Mouse (Mus musculus) CH12.LX (cell line): ENCODE results near the gene Xrra1.

Experiments used
- BHLHE40 ChIP-seq: IDR thresholded peaks from 2 replicates; pipeline ENCODE4 v1.6.1; 2011; ENCODE audit warnings: mild to moderate bottlenecking, low read depth, low read length, improper control_type of control experiment
- CTCF ChIP-seq, 2 experiments: IDR thresholded peaks in 1 of 2; conservative IDR thresholded peaks in 1 of 2; 2 replicates each; pipeline ENCODE4 v1.5.1; 2011 to 2012; ENCODE audit warnings: low read depth in 2 of 2, low read length in 2 of 2, improper control_type of control experiment in 1 of 2, inconsistent platforms in 1 of 2, mild to moderate bottlenecking in 1 of 2, moderate library complexity in 1 of 2
- E2F4 ChIP-seq: IDR thresholded peaks from 2 replicates; pipeline ENCODE4 v1.6.1; 2011; ENCODE audit warnings: low read depth, low read length, improper control_type of control experiment; ENCODE audit not compliant: insufficient replicate concordance
- GABPA ChIP-seq: IDR thresholded peaks from 2 replicates; pipeline ENCODE4 v1.6.1; 2012; ENCODE audit warnings: low read depth, low read length, improper control_type of control experiment, inconsistent platforms; ENCODE audit not compliant: insufficient replicate concordance
- IRF4 ChIP-seq: IDR thresholded peaks from 2 replicates; pipeline ENCODE4 v1.6.1; 2014; ENCODE audit warnings: low read depth, mild to moderate bottlenecking, inconsistent platforms, low read length, improper control_type of control experiment
- MYC ChIP-seq: IDR thresholded peaks from 2 replicates; pipeline ENCODE4 v1.6.1; 2011; ENCODE audit warnings: low read depth, mild to moderate bottlenecking, improper control_type of control experiment, low read length
- POLR2A ChIP-seq: IDR thresholded peaks from 2 replicates; pipeline ENCODE4 v1.6.1; 2011; ENCODE audit warnings: low read depth, mild to moderate bottlenecking, improper control_type of control experiment, low read length
- RAD21 ChIP-seq: IDR thresholded peaks from 2 replicates; pipeline ENCODE4 v1.6.1; 2011; ENCODE audit warnings: low read depth, mild to moderate bottlenecking, low read length, improper control_type of control experiment, moderate library complexity
- ZNF384 ChIP-seq: IDR thresholded peaks from 2 replicates; pipeline ENCODE4 v1.6.1; 2012; ENCODE audit warnings: low read depth, low read length, improper control_type of control experiment, inconsistent platforms

DNA sequence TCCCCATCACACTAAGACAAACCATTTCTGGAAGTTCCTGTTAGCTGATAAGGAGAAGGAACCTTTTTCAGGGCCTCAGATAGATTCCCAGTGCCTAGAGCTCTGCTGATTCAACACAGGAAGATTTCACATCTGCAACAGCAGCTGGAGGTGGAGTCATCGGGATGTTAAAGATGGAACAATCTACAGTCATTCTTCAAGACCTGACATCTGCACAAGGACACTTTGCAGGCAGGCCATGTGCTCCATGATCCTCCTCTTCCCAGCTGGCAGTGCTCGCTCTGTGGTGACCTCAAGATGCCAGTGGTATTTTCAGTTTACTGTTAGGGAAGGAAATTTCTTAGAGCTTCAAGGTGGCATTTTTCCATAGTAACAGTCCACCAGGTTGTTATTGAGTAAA is 33.4 kb downstream of the Xrra1 start:
- TF ChIP-seq POLR2A = no peak
- no peak for TF ChIP-seq MYC
- TF ChIP-seq BHLHE40 = no peak
- no peak for TF ChIP-seq CTCF (conservative IDR thresholded peaks at IDR 0.05 in 1 of 2, IDR thresholded peaks at IDR 0.05 in 1 of 2; ENCODE audit: low read depth in 2 of 2, low read length in 2 of 2)
- TF ChIP-seq IRF4 = no peak
- TF ChIP-seq RAD21 = no peak
- no peak for TF ChIP-seq GABPA
- no peak for TF ChIP-seq E2F4
- TF ChIP-seq ZNF384 = no peak
